Mouse (Mus musculus) limb, embryonic 12.5 days (tissue): ENCODE measurements around the gene Olfr1436. TPM values are rescaled to one million over a fixed set of nuclear protein-coding genes. Genes with fewer than 3 reads are reported as not detected.
"Not testable (repeated sequence)": the region's sequence is repeated elsewhere in the genome, so short reads cannot be mapped to it uniquely, and the experiment has no call there.

Experiments used
- ATAC-seq: fragments of 200-750 bp; cut with Nextera tagmentation; 2 replicates; pipeline ENCODE4 v1.8.0; 2017; ENCODE audit warnings: low read depth, moderate TSS enrichment; ENCODE audit not compliant: insufficient number of reproducible peaks, insufficient read depth, low FRiP score, low TSS enrichment
- H3K27ac ChIP-seq: fragments of 300-500 bp; sonication (generic); 2 replicates; pipeline ENCODE4 v1.5.1; 2016; ENCODE audit warnings: mild to moderate bottlenecking, moderate library complexity
- H3K27me3 ChIP-seq: fragments of 300-500 bp; sonication (generic); 2 replicates; pipeline ENCODE4 v1.6.1; 2016; ENCODE audit warnings: mild to moderate bottlenecking, moderate library complexity
- H3K36me3 ChIP-seq: fragments of 300-500 bp; sonication (generic); 2 replicates; pipeline ENCODE4 v1.6.1; 2016; ENCODE audit warnings: mild to moderate bottlenecking, moderate library complexity
- H3K4me1 ChIP-seq: fragments of 300-500 bp; sonication (generic); replicated peaks from 2 replicates; pipeline ENCODE4 v1.6.1; 2016
- H3K4me2 ChIP-seq: fragments of 300-500 bp; sonication (generic); 2 replicates; pipeline ENCODE4 v1.6.1; 2016; ENCODE audit warnings: mild to moderate bottlenecking, moderate library complexity
- H3K4me3 ChIP-seq: fragments of 300-500 bp; sonication (generic); replicated peaks from 2 replicates; pipeline ENCODE4 v1.5.1; 2016; ENCODE audit warnings: mild to moderate bottlenecking
- H3K9ac ChIP-seq: fragments of 300-500 bp; sonication (generic); replicated peaks from 2 replicates; pipeline ENCODE4 v1.6.1; 2016; ENCODE audit warnings: mild to moderate bottlenecking, moderate library complexity
- H3K9me3 ChIP-seq: fragments of 300-500 bp; sonication (generic); 2 replicates; pipeline ENCODE4 v1.6.1; 2016; ENCODE audit warnings: mild to moderate bottlenecking, moderate library complexity
- WGBS: fragments of 180-500 bp; shearing (Covaris S2); methylation state at CpG from one replicate; pipeline ENCODE4 v1.1.7; 2016; 5-methylcytosine and 5-hydroxymethylcytosine counted together
- polyA plus RNA-seq: library from polyadenylated mRNA; unstranded; fragments of >200 nt; fragmentation: Nextera tagmentation; extraction: Ambion mirVana; gene quantifications from 2 replicates; pipeline ENCODE4 v1.2.1, GENCODE M21; 2016

Gene Olfr1436
- polyA plus RNA-seq, result not detected in 2 replicates

GRCm38 (mm10) chr19:12299030-12299429 is at the start of gene Olfr1436:
Gene Olfr1436 (minus strand): TSS chr19:12299130.
- H3K4me1 ChIP-seq, H3K9ac ChIP-seq, ATAC-seq, H3K27me3 ChIP-seq, H3K36me3 ChIP-seq, H3K4me2 ChIP-seq, H3K27ac ChIP-seq, H3K4me3 ChIP-seq, H3K9me3 ChIP-seq: not testable (repeated sequence)
- WGBS, result 75% methylated on average over 1 of the region's 1 CpGs

- no peak for ATAC-seq
- WGBS, result 84% methylated on average over 3 of the region's 3 CpGs
- no peak within 1 kb of the TSS for H3K9ac ChIP-seq
- H3K4me2 ChIP-seq, result no peak within 1 kb of the TSS
- no peaks in the 10 kb centered on the region for H3K36me3 ChIP-seq
- H3K27me3 ChIP-seq, result no peaks in the 10 kb centered on the region
- no peak within 1 kb of the TSS for H3K4me3 ChIP-seq
- no peak within 1 kb of the TSS for H3K27ac ChIP-seq
- H3K9me3 ChIP-seq, result no peaks in the 10 kb centered on the region
- no peaks in the 10 kb centered on the region for H3K4me1 ChIP-seq
Measured at GRCm38 (mm10) chr19:12335810-12336209, 36.9 kb upstream of the Olfr1436 start, which contains the start of gene Olfr1438-ps1. Gene Olfr1438-ps1 (minus strand): TSS chr19:12335910.

- no peak within 1 kb of the TSS for H3K4me2 ChIP-seq
- no peaks in the 10 kb centered on the region for H3K27me3 ChIP-seq
- no peaks in the 10 kb centered on the region for H3K9me3 ChIP-seq
- WGBS, result 48% methylated on average over 2 of the region's 2 CpGs
- no peak for ATAC-seq
- no peaks in the 10 kb centered on the region for H3K4me1 ChIP-seq
- no peak within 1 kb of the TSS for H3K4me3 ChIP-seq
- no peak within 1 kb of the TSS for H3K27ac ChIP-seq
- H3K9ac ChIP-seq, result no peak within 1 kb of the TSS
- no peaks in the 10 kb centered on the region for H3K36me3 ChIP-seq
Measured at GRCm38 (mm10) chr19:12325001-12325400, 26.1 kb upstream of the Olfr1436 start, which contains the start of gene Olfr1437. Gene Olfr1437 (minus strand): TSS chr19:12325101.

- Histone ChIP-seq H3K4me2 (no peak overlapping the region), H3K36me3 (no peaks in the 10 kb centered on the region), H3K9me3 (no peaks in the 10 kb centered on the region), H3K27me3 (no peaks in the 10 kb centered on the region), H3K9ac (no peak overlapping the region), H3K4me3 (no peak overlapping the region), H3K4me1 (no peaks in the 10 kb centered on the region), H3K27ac (no peak overlapping the region)
- ATAC-seq, result no peak
Measured at GRCm38 (mm10) chr19:12292979-12293378, 6.0 kb downstream of the Olfr1436 start.

- 76% methylated on average over 2 of the region's 2 CpGs for WGBS
- Histone ChIP-seq H3K9ac (no peak within 1 kb of the TSS), H3K27me3 (no peaks in the 10 kb centered on the region; the same call in 1 of the 2 replicates), H3K27ac (no peak within 1 kb of the TSS), H3K36me3 (no peaks in the 10 kb centered on the region), H3K4me3 (no peak within 1 kb of the TSS), H3K9me3 (no peaks in the 10 kb centered on the region), H3K4me1 (no peaks in the 10 kb centered on the region), H3K4me2 (no peak within 1 kb of the TSS)
- no peak for ATAC-seq
Measured at GRCm38 (mm10) chr19:12279554-12279953, 19.4 kb downstream of the Olfr1436 start, which contains the start of gene Olfr1434. Gene Olfr1434 (plus strand): TSS chr19:12279854.

GRCm38 (mm10) chr19:12260732-12261131 is 38.2 kb downstream of the Olfr1436 start, which contains the start of gene Olfr235:
Gene Olfr235 (plus strand): TSS chr19:12261032.
- Histone ChIP-seq H3K9ac (no peak within 1 kb of the TSS), H3K4me3 (no peak within 1 kb of the TSS), H3K36me3 (no peaks in the 10 kb centered on the region), H3K9me3 (no peaks in the 10 kb centered on the region), H3K4me1 (no peaks in the 10 kb centered on the region), H3K27me3 (no peaks in the 10 kb centered on the region), H3K4me2 (no peak within 1 kb of the TSS), H3K27ac (no peak within 1 kb of the TSS)
- no peak for ATAC-seq
- 62% methylated on average over 1 of the region's 1 CpGs for WGBS

Other genes with a start within 250 kb of the Olfr1436 start
- not detected in 2 replicates for gene Olfr1424, start 236.4 kb downstream of the Olfr1436 start, polyA plus RNA-seq
- gene Olfr1425, start 221.4 kb downstream of the Olfr1436 start, polyA plus RNA-seq, result not detected in 2 replicates
- not detected in 2 replicates for gene Olfr1426, start 207.1 kb downstream of the Olfr1436 start, polyA plus RNA-seq
- not detected in 2 replicates for gene Olfr1427, start 195.8 kb downstream of the Olfr1436 start, polyA plus RNA-seq
- gene Olfr1428, start 183.2 kb downstream of the Olfr1436 start, polyA plus RNA-seq, result not detected in 2 replicates
- not detected in 2 replicates for gene Olfr76, start 175.9 kb downstream of the Olfr1436 start, polyA plus RNA-seq
- not detected in 2 replicates for gene Olfr1555-ps1, start 129.0 kb downstream of the Olfr1436 start, polyA plus RNA-seq
- not detected in 2 replicates for gene Olfr1431, start 98.5 kb downstream of the Olfr1436 start, polyA plus RNA-seq
- not detected in 2 replicates for gene Olfr1432, start 66.5 kb downstream of the Olfr1436 start, polyA plus RNA-seq
- gene Olfr262, start 57.5 kb downstream of the Olfr1436 start, polyA plus RNA-seq, result not detected in 2 replicates
- gene Olfr235, start 38.1 kb downstream of the Olfr1436 start, polyA plus RNA-seq, result not detected in 2 replicates
- gene Olfr1434, start 19.3 kb downstream of the Olfr1436 start, polyA plus RNA-seq, result not detected in 2 replicates
- not detected in 2 replicates for gene Olfr1437, start 26.0 kb upstream of the Olfr1436 start, polyA plus RNA-seq
- not detected in 2 replicates for gene Olfr1438-ps1, start 36.8 kb upstream of the Olfr1436 start, polyA plus RNA-seq
- not detected in 2 replicates for gene Olfr1440, start 88.1 kb upstream of the Olfr1436 start, polyA plus RNA-seq
- not detected in 2 replicates for gene Olfr1441, start 118.3 kb upstream of the Olfr1436 start, polyA plus RNA-seq
- not detected in 2 replicates for gene Pfpl, start 128.8 kb upstream of the Olfr1436 start, polyA plus RNA-seq
- gene Mpeg1, start 161.6 kb upstream of the Olfr1436 start, polyA plus RNA-seq, result 0.22 and 0.25 TPM in 2 replicates
- gene Dtx4, start 202.3 kb upstream of the Olfr1436 start, polyA plus RNA-seq, result 5.2 and 5.6 TPM in 2 replicates
- 18.4 and 20.2 TPM in 2 replicates for gene Fam111a, start 246.6 kb upstream of the Olfr1436 start, polyA plus RNA-seq